Mouse (Mus musculus): ENCODE measurements around the gene Prm1.

The Prm1 gene

GRCm38 (mm10) chr16:10805789-10806527 is at the start of gene Prm1:
Prm1 (minus strand) TSS chr16:10805839.
- no peak for DNase-seq

DNA sequence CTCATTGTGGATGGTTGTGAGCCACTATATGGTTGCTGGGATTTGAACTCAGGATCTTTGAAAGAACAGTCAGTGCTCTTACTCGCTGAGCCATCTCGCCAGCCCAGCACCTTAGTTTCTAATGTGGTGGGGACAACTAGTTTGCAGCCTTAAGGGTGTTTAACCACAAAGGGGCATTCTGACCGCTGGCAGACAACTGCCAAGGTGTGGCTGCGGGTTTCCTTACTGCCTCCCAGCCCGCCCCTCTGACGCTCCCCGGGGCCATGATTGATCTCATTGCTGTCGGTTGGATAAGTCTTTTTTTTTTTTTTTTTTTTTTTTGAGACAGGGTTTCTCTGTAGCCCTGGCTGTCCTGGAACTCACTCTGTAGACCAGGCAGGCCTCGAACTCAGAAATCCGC is 46.6 kb upstream of the Prm1 start:
- peak; percentile 17 for DNase-seq

- DNase-seq: no peak
These were observed 45.3 kb upstream of the Prm1 start for GRCm38 (mm10) chr16:10850905-10851304.

DNA sequence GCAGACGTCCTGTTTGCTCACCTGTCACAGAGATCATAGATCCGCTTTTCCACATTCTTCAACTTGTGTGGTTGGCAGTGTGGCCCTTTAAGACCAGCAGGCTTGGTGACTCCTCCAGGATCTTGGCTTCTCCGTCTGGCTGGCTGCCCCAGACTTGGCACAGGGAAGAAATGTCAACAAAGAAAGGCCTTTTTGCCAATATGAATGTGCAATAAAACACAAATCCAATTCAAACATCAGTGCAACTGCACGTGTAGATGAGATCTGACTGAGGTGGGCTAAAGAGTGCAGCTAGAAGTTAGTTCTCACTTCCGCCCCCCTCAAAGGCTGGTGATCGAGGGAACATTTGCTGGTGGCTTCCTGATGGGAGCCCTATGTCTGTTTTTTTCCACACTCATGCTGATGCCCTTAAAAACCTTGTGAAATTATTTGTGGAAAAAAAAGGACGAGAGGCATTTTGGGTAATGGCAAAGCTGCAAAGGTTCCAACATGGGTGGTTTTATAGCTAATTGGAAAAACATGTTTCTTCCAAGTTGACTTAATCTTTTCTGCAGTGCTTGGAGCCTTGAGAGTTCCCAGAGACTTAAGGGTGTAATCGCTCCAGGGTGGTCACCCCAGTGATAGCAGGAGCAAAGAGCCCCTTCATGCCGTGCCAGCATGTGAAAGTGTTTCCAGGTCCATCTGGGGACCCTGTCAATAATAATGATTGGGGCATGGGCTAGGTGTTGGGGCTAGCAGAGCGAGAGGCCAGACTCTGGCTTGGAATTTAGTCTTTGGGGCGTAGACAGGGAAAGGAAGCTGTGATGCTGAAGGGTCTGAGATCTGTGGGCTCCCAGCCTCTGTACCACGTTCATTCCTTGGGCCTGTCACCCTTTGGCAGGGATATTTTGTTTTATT is 44.6 kb upstream of the Prm1 start:
- DNase-seq: peak; percentile 91

- peak; percentile 78 for DNase-seq
These were observed 40.9 kb upstream of the Prm1 start for GRCm38 (mm10) chr16:10846503-10846902.

- peak; percentile 36 for DNase-seq
These were observed 40.3 kb upstream of the Prm1 start for GRCm38 (mm10) chr16:10845952-10846351.

- DNase-seq: peak; percentile 27
These were observed 38.7 kb upstream of the Prm1 start for GRCm38 (mm10) chr16:10844319-10844670.

- DNase-seq: no peak
These were observed 38.1 kb upstream of the Prm1 start for GRCm38 (mm10) chr16:10843486-10844318.

- DNase-seq: peak; percentile 23
These were observed 36.7 kb upstream of the Prm1 start for GRCm38 (mm10) chr16:10842282-10842855.

DNA sequence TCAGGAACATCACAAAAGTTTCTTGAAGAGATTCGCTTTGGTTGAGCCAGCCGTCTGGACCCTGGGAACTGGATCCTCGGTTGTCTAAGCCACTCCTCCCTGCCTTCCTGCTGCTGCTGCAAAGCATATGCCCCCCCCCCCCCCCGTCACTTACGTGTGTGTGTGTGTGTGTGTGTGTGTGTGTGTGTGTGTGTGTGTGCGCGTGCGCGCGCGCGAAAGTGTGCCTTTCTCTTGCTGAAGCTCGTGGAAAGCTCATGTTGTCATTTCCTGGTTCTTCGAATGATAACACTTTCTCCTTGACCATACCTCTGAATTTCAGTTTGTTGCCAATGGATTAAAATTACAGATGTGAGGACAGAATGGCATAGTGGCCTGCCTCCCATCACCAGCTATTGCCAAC is 34.4 kb upstream of the Prm1 start:
- no peak for DNase-seq

- DNase-seq: no peak
These were observed 33.0 kb upstream of the Prm1 start for GRCm38 (mm10) chr16:10838487-10839245.

DNA sequence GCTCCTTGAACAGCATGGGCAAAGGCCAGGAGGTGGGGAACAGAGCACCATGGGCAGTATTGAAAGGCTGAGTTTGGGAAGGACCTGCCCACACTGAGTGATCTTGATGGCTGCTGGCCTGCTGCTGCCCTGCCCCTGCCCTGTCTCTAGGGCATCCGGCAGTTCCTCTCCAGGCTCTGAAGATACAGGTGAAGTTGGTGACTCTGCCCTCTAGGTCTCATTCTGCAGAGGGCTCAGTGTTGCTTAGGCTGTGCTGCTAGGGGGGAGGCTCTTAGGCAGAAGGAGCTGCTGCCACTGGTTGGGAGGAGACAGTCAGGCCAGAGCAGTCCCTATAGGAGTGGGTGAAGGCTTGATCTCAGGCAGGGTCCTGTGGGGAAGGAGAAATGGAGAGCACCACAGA is 32.3 kb upstream of the Prm1 start:
- DNase-seq: no peak

DNA sequence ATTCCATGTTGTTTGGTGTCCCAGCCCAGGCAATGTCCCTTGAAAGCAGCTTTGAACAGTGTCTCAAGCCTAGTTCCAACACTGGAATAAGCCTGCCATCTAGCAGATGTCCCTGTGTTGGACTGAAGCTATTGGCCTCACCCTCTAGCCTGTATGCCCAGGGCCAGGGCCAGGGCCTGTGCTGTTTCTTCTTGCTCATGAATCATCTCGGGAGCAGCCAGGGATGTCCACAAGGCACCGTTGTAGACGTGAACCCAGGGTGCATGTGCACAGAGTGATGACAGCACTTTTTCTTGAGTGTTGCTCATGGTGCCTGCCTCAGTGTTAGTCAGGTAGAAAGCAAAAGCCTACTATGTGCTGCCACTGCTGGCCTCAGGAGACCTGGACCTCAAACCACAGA is 31.6 kb upstream of the Prm1 start:
- no peak for DNase-seq

DNA sequence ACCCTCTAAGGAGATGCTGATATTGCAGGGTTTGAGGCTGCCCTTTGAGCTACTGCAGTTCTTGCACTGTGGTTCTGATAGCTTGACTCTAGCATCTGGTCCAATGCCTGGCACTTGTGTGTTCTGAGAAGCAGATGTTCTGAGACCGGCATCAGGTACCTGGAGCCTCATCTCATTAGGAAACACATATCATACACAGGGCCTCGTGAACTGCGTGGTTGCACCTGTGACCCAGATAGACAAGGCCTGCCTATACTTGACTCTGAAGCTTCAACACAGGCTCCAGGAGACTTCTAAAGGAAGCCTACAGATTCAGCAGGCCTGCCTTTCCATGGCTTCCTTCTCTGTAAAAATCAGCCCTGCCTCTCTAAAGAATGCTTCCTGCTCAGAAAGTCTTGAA is 30.7 kb upstream of the Prm1 start:
- DNase-seq: peak; percentile 34

- DNase-seq: peak; percentile 85
These were observed 29.4 kb upstream of the Prm1 start, which contains the start of gene Rmi2 for GRCm38 (mm10) chr16:10834911-10835587. Rmi2 (plus strand) TSS chr16:10835059.

- peak; percentile 46 for DNase-seq
These were observed 28.9 kb upstream of the Prm1 start for GRCm38 (mm10) chr16:10834542-10834910.

DNA sequence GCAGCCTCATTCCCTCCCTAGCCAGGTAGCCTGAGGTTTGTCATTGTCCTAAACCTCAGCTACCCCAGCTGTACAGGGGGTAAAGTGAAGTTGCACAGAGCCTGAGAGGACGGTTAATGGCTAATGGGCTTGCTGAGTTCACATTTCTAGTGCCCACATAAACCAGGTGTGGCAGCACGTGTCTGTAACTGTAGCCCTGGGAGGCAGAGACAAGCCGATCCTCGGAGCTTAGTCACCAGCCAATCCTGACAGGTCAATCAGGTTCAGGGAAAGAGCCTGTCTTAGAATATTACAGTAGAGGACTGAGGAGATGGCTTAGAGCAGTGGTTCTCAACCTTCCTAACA is 22.8 kb upstream of the Prm1 start:
- no peak for DNase-seq

DNA sequence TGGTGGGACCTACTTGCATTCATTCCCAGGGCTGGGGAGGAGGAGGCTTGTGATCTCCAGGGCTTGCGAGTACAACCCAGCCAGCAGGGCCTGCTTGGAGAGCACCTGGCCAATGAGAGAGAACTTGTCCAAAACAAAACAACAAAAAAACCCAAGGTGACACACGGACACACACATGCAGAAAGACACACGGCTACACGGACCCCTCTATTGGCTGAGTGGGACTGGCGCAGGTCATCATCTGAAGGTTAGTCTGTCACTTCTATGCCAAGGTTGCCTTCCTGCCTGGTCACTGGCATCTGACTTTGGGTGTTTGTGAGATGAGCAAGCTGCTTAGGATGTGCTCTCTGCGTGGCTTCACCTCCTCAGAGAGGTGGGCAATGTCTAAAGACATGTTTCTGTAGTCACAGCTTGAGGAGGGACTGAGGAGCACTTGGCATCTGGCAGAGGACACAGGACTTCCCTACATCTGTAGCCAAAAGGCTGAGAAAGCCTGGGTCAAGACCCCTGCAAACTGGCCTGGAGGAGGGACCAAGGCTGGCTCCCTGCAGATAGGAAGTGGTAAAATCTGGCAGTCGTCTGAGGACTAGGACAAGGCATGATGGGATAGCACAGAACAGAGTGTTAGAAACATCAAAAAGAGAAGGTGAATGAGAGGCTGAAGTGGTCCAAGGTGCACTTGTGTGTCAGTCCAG is 22.3 kb upstream of the Prm1 start:
- DNase-seq: no peak

- DNase-seq: no peak
These were observed 21.6 kb upstream of the Prm1 start for GRCm38 (mm10) chr16:10827269-10827668.

DNA sequence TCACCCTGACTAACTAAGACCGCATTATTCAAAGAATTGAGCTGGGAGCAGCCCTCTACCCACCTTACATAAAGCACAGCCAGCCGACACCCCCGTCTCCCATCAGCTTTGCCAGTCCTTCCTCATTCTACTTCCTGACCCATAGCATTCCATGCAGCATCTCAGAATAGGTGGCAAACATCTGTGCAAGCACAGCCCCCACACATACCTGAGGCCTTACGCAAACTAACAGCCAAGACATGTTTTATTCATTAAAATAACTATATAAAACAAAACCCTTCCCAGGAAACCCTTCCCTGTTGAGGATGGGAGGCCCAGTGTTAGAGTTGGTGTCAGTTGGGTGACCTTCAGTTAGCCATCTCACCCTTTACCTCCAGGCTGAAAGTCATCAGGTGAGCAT is 20.2 kb upstream of the Prm1 start:
- DNase-seq: no peak

GRCm38 (mm10) chr16:10824536-10824935 is 18.9 kb upstream of the Prm1 start:
- no peak for DNase-seq

Data from cerebellum, adult 9-10 months (tissue).